Mouse (Mus musculus) lung, postnatal 25 days (tissue): ENCODE data around the gene Zdhhc9.

Experiments used
- DNase-seq: peaks from one replicate; pipeline ENCODE4 v3.0.0; 2022; ENCODE audit warnings: low spot score

Zdhhc9 gene

DNA sequence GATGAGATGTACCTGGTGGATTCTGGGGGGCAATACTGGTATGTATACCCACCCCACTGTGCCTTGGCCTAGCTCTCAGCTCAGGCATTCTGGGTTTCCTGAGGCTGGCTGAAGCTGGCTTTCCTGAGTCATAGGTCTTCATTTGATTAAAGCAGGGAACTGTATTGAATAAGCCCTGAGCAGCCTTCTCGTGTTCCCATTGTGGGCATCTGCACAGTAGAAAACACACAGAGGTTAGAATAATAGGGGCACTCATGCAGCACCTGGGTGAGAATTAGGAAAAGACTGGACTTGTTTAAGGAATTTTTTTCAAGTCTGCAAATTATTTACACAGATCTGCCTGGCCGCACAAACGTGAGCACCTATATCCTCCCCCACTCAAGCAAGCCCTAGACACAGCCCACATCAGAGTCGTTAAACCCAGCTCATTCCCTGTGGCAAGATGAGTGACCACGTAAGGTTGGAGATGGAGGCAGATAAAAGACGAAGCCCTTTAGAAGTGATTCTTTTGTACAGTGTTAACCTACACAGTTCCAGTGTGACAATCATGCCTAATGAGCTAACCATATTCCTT lies 81.7 kb downstream of the Zdhhc9 start:
- no peak for DNase-seq

DNA sequence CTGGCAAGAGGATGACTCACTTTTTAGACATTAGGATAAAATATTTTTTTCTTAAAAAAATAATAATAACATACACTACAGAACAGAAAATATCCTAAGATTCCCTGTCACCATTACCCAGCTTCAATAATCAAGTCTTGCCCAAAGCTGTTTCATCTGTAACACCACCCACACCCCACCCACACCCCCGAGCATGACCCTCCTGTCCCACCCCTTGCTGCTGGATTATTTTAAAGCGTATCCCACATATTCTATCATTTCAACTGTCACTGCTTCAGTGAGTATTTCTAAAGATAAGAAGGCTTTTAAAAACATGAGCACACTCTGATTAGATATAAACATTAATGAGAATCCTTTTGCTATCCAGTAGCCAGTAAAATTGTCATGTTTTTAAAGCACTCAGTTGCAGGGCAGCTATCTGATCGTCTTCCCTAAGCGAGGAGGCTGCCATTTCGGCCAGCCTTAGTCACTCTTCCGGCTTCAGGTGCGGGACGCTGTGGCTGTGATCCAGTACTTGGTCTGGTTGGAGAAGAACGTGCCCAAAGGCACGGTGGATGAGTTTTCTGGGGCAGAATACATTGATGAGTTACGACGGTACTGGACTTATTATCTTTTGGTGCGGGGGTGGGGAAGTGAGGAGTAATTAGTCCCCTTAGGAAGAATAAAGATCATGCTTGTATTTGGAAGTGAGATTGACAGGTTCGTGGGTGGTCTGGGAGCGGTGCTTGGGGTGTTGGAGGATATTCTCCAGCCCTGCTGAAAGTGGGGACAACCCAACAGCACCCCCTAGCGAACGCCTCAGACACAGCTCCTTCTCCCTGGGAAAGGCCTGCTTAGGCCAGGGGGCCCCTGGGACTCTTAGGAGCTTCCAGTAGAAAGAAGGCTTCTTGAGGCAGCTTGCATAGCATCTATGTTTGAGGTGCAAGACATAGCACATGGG lies 84.3 kb downstream of the Zdhhc9 start:
- no peak for DNase-seq
